Mouse (Mus musculus): ENCODE data around the gene 1700030J22Rik.

- TF ChIP-seq CTCF (IDR thresholded peaks at IDR 0.05; ENCODE audit: borderline replicate concordance, insufficient read depth, low read depth, low read length) = no peak
- no peak for TF ChIP-seq POLR2A (IDR thresholded peaks at IDR 0.05; ENCODE audit: borderline replicate concordance, insufficient read depth, low read length)
These were observed 43.7 kb upstream of the 1700030J22Rik start for GRCm38 (mm10) chr8:117022297-117022993.

Data from cerebellum, adult 2 months (tissue).